ENCODE assay signal across 14 mouse cellular contexts in genomic region chr14:74864805-74865483, GRCm38 (mm10).
DNase-seq lines count a peak whose midpoint lies in the region; ATAC-seq and TF ChIP-seq lines count a peak whose summit lies in the region.
"Had no signal": no experiment of that assay in that cellular context is flagged by ENCODE, and none has a peak within 500 bp of the region (broad histone marks: within the 10 kb centered on the region; RNA-seq: fewer than 3 reads in every experiment).

No protein-coding gene starts in this region.

- peak overlapping the region; percentile 15; the same call in 1 of the 2 replicates for H3K27ac ChIP-seq in heart, adult 2 months
- peak overlapping the region; percentile 62 for H3K27ac ChIP-seq in kidney, postnatal 0 days
- peak overlapping the region; percentile 73 for H3K27ac ChIP-seq in embryonic fibroblast, embryonic 13.5 days (ENCODE audit: insufficient read depth, low read length)
- H3K27ac ChIP-seq in liver, postnatal 0 days (ENCODE audit: low read depth) = peak overlapping the region; percentile 76
- H3K27ac ChIP-seq: forebrain, embryonic 12.5 days had no signal

- H3K9ac ChIP-seq in heart, adult 2 months (ENCODE audit: low read depth, low read length) = no peak overlapping the region
- H3K9ac ChIP-seq in kidney, postnatal 0 days (ENCODE audit: low read depth, low read length) = no peak overlapping the region
- H3K9ac ChIP-seq in liver, postnatal 0 days (replicated peaks) = no peak overlapping the region
- H3K9ac ChIP-seq: forebrain, embryonic 12.5 days had no signal

- H3K36me3 ChIP-seq in heart, adult 2 months (ENCODE audit: control insufficient read depth, insufficient read depth, low read length) = peaks cover 21% of the 10 kb centered on the region
- H3K36me3 ChIP-seq in kidney, postnatal 0 days (ENCODE audit: insufficient read depth, low read length) = no peaks in the 10 kb centered on the region
- no peaks in the 10 kb centered on the region for H3K36me3 ChIP-seq in liver, postnatal 0 days (replicated peaks; ENCODE audit: insufficient read depth, low read length)
- H3K36me3 ChIP-seq: forebrain, embryonic 12.5 days had no signal

- 83% methylated on average over 5 of the region's 5 CpGs for WGBS in heart, adult 2 months
- WGBS in kidney, postnatal 0 days = 51% methylated on average over 5 of the region's 5 CpGs
- WGBS in liver, postnatal 0 days (ENCODE audit: insufficient replicate concordance) = 71% methylated on average over 5 of the region's 5 CpGs

- no peak for TF ChIP-seq EP300 in heart, adult 2 months (IDR thresholded peaks at IDR 0.05; ENCODE audit: insufficient read depth, low read depth, low read length)
- no peak for TF ChIP-seq EP300 in liver, postnatal 0 days (IDR thresholded peaks at IDR 0.05; ENCODE audit: low read depth)

- H3K79me2 ChIP-seq in heart, adult 2 months (replicated peaks; ENCODE audit: control insufficient read depth, insufficient read depth, low read length) = peaks cover 8% of the 10 kb centered on the region

- no peak for DNase-seq in heart, adult 2 months
- DNase-seq in heart, adult 8-10 months (ENCODE audit: low spot score) = no peak
- DNase-seq in kidney, postnatal 0 days (ENCODE audit: low spot score) = peak; percentile 72
- DNase-seq in kidney, postnatal 25 days = no peak
- no peak for DNase-seq in liver, postnatal 0 days
- DNase-seq in spleen, adult 12 weeks (ENCODE audit: low spot score) = no peak
- DNase-seq: adrenal gland, postnatal 36 days; cerebellum, adult 11 months; gastrocnemius, postnatal 14 days; spleen, adult 18-20 months; thymus, adult 2 months had no signal

- peaks cover 25% of the 10 kb centered on the region for H3K4me1 ChIP-seq in heart, adult 2 months (ENCODE audit: control insufficient read depth, insufficient read depth, low read length)
- peaks cover 47% of the 10 kb centered on the region for H3K4me1 ChIP-seq in kidney, postnatal 0 days (replicated peaks; ENCODE audit: insufficient read depth, low read length)
- peaks cover 7% of the 10 kb centered on the region for H3K4me1 ChIP-seq in embryonic fibroblast, embryonic 13.5 days (ENCODE audit: control insufficient read depth, insufficient read depth, low read length)
- H3K4me1 ChIP-seq in liver, postnatal 0 days (ENCODE audit: insufficient read depth) = peaks cover 38% of the 10 kb centered on the region

- no peaks in the 10 kb centered on the region for H3K27me3 ChIP-seq in heart, adult 2 months (ENCODE audit: control insufficient read depth, insufficient read depth, low read length)
- no peaks in the 10 kb centered on the region for H3K27me3 ChIP-seq in kidney, postnatal 0 days (ENCODE audit: insufficient read depth, low read length)
- H3K27me3 ChIP-seq in liver, postnatal 0 days (ENCODE audit: insufficient read depth, low read length) = no peaks in the 10 kb centered on the region
- H3K27me3 ChIP-seq: forebrain, embryonic 12.5 days had no signal

- H3K4me3 ChIP-seq in heart, adult 2 months = no peak overlapping the region
- no peak overlapping the region for H3K4me3 ChIP-seq in kidney, postnatal 0 days (replicated peaks; ENCODE audit: low read depth, low read length)
- H3K4me3 ChIP-seq in embryonic fibroblast, embryonic 13.5 days (ENCODE audit: insufficient read depth, low read length) = no peak overlapping the region
- H3K4me3 ChIP-seq in liver, postnatal 0 days (ENCODE audit: low read depth, low read length) = no peak overlapping the region
- H3K4me3 ChIP-seq: forebrain, embryonic 12.5 days had no signal

- ATAC-seq in kidney, postnatal 0 days (replicated peaks; ENCODE audit: low FRiP score, low read depth) = peak; percentile 48
- ATAC-seq in liver, postnatal 0 days = peak; percentile 52
- ATAC-seq in erythroid progenitor cell, adult 5-6 weeks (replicated peaks; ENCODE audit: low FRiP score, poor library complexity, severe bottlenecking) = no peak

- intact Hi-C loops in heart, adult 2 months (cut with DNase I) = loop anchor here (5.0 kb wide), 2 partner anchors 37 to 82 kb away; partner anchors contain the start of gene Lrch1

- no peak for TF ChIP-seq POLR2A in heart, adult 2 months (IDR thresholded peaks at IDR 0.05; ENCODE audit: insufficient read depth, low read depth, low read length)
- no peak for TF ChIP-seq POLR2A in embryonic fibroblast, embryonic 13.5 days (IDR thresholded peaks at IDR 0.05; ENCODE audit: low read depth, low read length)

- no peak overlapping the region for H3K4me2 ChIP-seq in kidney, postnatal 0 days (ENCODE audit: low read length)
- peak overlapping the region; percentile 22; the same call in 1 of the 2 replicates for H3K4me2 ChIP-seq in liver, postnatal 0 days (ENCODE audit: low read depth, low read length)
- H3K4me2 ChIP-seq: forebrain, embryonic 12.5 days had no signal

- no peaks in the 10 kb centered on the region for H3K9me3 ChIP-seq in kidney, postnatal 0 days (replicated peaks; ENCODE audit: low read length)
- H3K9me3 ChIP-seq in liver, postnatal 0 days (ENCODE audit: low read length) = no peaks in the 10 kb centered on the region
- H3K9me3 ChIP-seq: forebrain, embryonic 12.5 days had no signal

- TF ChIP-seq CTCF in heart, adult 2 months (IDR thresholded peaks at IDR 0.05) = no peak
- peak; percentile 13; the same call in 1 of the 2 replicates for TF ChIP-seq CTCF in kidney, postnatal 0 days (IDR thresholded peaks at IDR 0.05; ENCODE audit: low read depth)
- TF ChIP-seq CTCF in embryonic fibroblast, embryonic 13.5 days (IDR thresholded peaks at IDR 0.05; ENCODE audit: borderline replicate concordance, insufficient read depth, low read length) = no peak
- TF ChIP-seq CTCF in liver, postnatal 0 days (IDR thresholded peaks at IDR 0.05; ENCODE audit: low read depth) = no peak

Comparison
In these comparisons a context has a peak if more than half of its experiments do, and no peak if none do; other contexts are left out.
1. H3K27ac ChIP-seq: peak in every context shown above with its lines; median percentile 76 in liver, postnatal 0 days; 73 in embryonic fibroblast, embryonic 13.5 days; 62 in kidney, postnatal 0 days; 15 in heart, adult 2 months.